Mouse (Mus musculus): ENCODE results near the gene Tor3a. TPM values are rescaled to one million over a fixed set of nuclear protein-coding genes. Genes with fewer than 3 reads are reported as not detected.

Tor3a gene
- polyA plus RNA-seq, 1 experiment: 9.1 TPM

DNA sequence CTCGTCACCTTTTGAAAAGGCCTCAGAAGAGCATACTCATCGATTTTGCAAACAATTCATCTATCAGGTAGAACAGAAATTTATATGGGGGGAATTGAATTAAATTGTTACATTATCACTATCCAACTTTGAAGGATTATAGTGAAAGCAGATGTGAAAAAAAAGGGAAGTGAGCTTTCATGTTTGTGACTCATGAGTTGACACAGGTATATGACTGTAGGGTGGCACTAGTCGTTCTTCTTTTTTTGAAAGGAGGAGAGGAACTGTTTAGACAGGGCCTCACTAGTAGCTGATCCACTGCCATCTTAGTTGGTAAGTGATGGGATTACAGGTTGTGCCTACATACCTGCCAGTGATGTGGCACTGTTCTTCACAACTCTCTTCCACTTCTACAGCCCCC lies 34.5 kb upstream of the Tor3a start:
- H3K27ac ChIP-seq (ENCODE audit: insufficient read depth, low read length): no peak overlapping the region

DNA sequence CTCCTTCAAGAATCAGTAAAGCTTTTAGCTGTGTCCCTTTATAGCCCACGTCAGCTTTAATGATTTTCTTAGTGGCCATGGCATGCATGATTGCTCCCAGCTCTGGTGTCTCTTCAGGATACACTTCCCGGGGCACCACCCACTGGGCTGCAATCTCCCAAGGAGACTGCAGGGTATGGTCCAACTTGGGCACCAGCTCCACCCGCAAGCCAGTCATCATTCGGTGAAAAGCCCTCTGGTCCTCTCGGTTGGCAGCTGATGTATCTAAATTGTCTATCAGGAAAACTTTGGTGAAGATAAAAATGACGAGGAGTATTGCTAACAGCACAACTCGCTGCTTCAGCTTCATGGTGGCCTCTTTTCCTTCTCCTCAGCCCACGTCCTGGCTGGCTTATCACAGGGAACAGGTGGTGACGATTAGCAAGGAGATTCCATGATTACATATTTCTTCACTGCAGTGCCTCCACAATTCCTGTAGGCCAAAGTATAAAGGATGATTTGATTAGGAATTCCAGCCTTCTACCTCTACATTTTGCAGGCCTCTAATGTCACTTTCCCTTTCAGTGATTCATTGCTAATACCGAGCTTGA lies 31.6 kb upstream of the Tor3a start:
- H3K4me3 ChIP-seq (ENCODE audit: insufficient read depth, low read length): no peak overlapping the region
- no peak for TF ChIP-seq POLR2A (IDR thresholded peaks at IDR 0.05; ENCODE audit: extremely low read depth, insufficient read depth, low read length)
- no peak overlapping the region for H3K27ac ChIP-seq (ENCODE audit: insufficient read depth, low read length)
- H3K4me1 ChIP-seq (ENCODE audit: control insufficient read depth, insufficient read depth, low read length): peaks cover 2% of the 10 kb centered on the region; the same call in 1 of the 2 replicates

More for the DNA sequence above, 34.5 kb upstream of the Tor3a start:
- Histone ChIP-seq H3K4me3 (ENCODE audit: insufficient read depth, low read length) (no peak overlapping the region), H3K4me1 (ENCODE audit: control insufficient read depth, insufficient read depth, low read length) (no peaks in the 10 kb centered on the region)
- no peak for TF ChIP-seq CTCF (IDR thresholded peaks at IDR 0.05; ENCODE audit: extremely low read depth, insufficient read depth, low read length)
- TF ChIP-seq POLR2A (IDR thresholded peaks at IDR 0.05; ENCODE audit: extremely low read depth, insufficient read depth, low read length): no peak

DNA sequence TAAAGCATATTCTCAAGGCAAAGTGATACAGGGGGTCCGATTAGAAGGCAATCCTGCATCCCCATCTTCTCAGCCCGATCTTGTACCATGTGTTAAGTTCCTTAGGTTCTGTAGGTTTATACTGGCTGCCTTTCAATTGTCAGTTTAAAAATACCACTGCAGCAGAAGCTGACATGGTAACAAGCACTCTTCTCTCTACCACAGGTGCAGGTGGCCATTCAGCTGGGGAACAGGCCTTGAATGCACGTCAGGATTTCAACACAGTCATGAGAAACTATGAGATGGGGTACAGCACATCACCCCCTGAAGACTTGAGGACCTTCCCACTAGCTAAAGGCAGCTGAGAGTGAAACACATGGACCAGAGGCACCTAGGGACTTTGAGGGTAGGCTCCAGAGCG lies 29.3 kb upstream of the Tor3a start:
- Histone ChIP-seq H3K4me1 (ENCODE audit: control insufficient read depth, insufficient read depth, low read length) (peaks cover 2% of the 10 kb centered on the region; the same call in 1 of the 2 replicates), H3K27ac (ENCODE audit: insufficient read depth, low read length) (no peak overlapping the region), H3K4me3 (ENCODE audit: insufficient read depth, low read length) (no peak overlapping the region)
- TF ChIP-seq POLR2A (IDR thresholded peaks at IDR 0.05; ENCODE audit: extremely low read depth, insufficient read depth, low read length) (no peak), CTCF (IDR thresholded peaks at IDR 0.05; ENCODE audit: extremely low read depth, insufficient read depth, low read length) (no peak)

DNA sequence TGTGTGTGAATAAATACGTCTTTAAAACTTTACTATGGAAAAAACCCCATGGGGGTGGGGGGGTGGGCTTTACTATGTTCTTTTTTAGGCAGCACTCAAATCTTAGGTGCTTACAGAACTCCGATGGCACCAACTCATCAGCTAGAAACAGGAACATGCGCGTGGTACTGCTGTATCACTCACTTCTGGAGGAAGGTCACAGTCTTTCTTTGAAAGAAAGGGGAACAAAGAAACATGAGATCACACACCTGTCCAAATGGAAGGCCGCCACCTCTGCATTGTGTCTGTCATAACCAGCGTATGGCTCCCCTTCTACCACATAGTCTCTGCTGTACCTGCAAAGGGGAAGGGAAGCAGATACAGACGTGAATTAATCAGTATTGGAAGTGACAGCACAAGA lies 28.0 kb upstream of the Tor3a start:
- Histone ChIP-seq H3K4me1 (ENCODE audit: control insufficient read depth, insufficient read depth, low read length) (peaks cover 2% of the 10 kb centered on the region; the same call in 1 of the 2 replicates), H3K4me3 (ENCODE audit: insufficient read depth, low read length) (no peak overlapping the region), H3K27ac (ENCODE audit: insufficient read depth, low read length) (no peak overlapping the region)
- TF ChIP-seq CTCF (IDR thresholded peaks at IDR 0.05; ENCODE audit: extremely low read depth, insufficient read depth, low read length) (no peak), POLR2A (IDR thresholded peaks at IDR 0.05; ENCODE audit: extremely low read depth, insufficient read depth, low read length) (no peak)

DNA sequence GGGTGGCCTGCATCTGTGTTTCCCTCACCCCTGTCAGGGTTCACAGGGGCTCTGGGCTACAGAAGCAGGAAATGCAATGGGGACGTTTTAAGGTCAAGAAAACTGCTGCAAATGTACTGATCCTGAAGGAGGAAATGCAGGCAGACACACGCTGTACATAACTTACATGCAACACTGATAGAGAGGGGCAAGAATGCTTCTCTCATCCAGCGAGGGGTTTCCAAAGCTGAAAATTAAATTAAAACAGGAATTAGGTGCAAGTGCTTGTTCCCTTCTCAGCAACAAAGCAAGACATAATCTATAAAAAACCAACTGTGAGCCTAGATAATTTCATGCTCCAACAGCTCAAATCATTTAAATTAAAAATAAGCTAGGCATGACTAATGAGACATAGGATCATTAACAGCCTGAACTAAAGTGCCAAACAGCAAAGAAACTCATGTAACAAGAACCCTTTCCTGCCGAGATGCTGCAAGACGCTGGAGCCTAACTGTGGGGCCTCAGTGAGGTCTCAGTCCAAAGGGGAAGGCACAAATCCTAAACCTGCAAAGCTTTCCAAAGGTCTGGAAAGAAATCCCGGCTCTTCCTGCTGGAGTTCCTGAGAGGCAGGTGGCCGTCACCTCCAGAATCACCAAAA lies 12.0 kb upstream of the Tor3a start:
- Histone ChIP-seq H3K27ac (ENCODE audit: insufficient read depth, low read length) (no peak overlapping the region), H3K4me3 (ENCODE audit: insufficient read depth, low read length) (no peak overlapping the region), H3K4me1 (ENCODE audit: control insufficient read depth, insufficient read depth, low read length) (no peaks in the 10 kb centered on the region)
- TF ChIP-seq CTCF (IDR thresholded peaks at IDR 0.05; ENCODE audit: extremely low read depth, insufficient read depth, low read length) (no peak), POLR2A (IDR thresholded peaks at IDR 0.05; ENCODE audit: extremely low read depth, insufficient read depth, low read length) (no peak)

DNA sequence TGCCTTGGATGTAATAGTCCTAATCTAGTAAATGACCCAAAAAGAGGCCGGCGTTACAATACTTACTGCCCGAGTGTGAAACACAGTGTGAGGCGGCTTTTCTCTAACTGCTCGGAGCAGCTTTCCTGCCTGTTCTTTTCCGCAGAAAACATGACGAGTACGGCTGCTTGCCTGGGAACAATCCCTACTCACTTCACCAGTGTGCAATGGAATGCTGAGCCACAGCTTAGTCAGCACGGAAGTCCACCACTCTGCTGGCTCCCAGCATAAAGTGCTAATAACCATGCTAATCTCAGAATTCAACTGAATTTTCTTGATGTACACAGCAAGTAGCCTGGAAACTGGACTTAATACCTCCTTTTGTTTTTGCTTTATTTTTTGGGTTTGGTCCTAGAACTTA lies 5.4 kb upstream of the Tor3a start:
- Histone ChIP-seq H3K4me1 (ENCODE audit: control insufficient read depth, insufficient read depth, low read length) (no peaks in the 10 kb centered on the region), H3K4me3 (ENCODE audit: insufficient read depth, low read length) (no peak overlapping the region), H3K27ac (ENCODE audit: insufficient read depth, low read length) (no peak overlapping the region)
- TF ChIP-seq CTCF (IDR thresholded peaks at IDR 0.05; ENCODE audit: extremely low read depth, insufficient read depth, low read length) (no peak), POLR2A (IDR thresholded peaks at IDR 0.05; ENCODE audit: extremely low read depth, insufficient read depth, low read length) (no peak)

DNA sequence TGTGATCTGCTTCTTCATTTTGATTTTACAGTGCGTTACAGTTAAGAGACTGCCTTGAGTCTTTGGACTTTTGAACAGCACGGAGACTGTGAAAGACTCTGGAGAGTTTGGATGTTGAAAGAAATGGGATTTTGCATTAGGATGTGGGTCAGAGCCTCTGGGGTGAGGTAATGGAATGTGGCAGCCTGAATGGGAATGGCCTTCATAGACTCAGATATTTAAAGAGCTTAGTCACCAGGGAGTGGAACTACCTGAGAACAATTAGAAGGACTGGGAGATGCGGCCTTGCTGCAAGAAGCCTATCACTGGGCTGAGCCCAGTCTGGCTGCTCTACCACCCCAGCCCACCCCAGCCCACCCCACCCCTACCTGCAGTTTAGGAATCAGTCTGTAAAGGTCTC lies 3.1 kb upstream of the Tor3a start:
- TF ChIP-seq CTCF (IDR thresholded peaks at IDR 0.05; ENCODE audit: extremely low read depth, insufficient read depth, low read length): no peak
- no peak for TF ChIP-seq POLR2A (IDR thresholded peaks at IDR 0.05; ENCODE audit: extremely low read depth, insufficient read depth, low read length)
- Histone ChIP-seq H3K4me1 (ENCODE audit: control insufficient read depth, insufficient read depth, low read length) (no peaks in the 10 kb centered on the region; the same call in 1 of the 2 replicates), H3K4me3 (ENCODE audit: insufficient read depth, low read length) (no peak overlapping the region), H3K27ac (ENCODE audit: insufficient read depth, low read length) (no peak overlapping the region)

DNA sequence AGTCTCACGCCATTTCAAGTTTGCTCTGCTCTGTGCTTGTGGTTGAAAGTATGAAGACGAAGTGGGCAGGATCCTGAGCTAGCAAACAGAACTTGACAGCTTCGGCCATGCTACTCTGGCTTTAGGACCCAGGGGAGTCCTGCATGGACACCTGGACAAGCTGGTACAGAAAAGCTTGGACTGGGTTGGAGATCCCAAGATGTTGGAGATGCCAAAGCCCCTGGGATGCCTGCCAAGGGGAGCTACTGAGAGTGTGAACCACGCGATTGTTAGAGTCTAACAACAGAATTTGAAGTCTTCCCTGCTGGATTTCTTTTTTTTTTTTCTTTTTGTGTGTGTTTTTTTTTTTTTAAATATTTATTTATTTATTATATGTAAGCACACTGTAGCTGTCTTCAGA lies 2.4 kb upstream of the Tor3a start:
- no peak overlapping the region for H3K27ac ChIP-seq (ENCODE audit: insufficient read depth, low read length)
- no peak overlapping the region for H3K4me3 ChIP-seq (ENCODE audit: insufficient read depth, low read length)
- no peaks in the 10 kb centered on the region; the same call in 1 of the 2 replicates for H3K4me1 ChIP-seq (ENCODE audit: control insufficient read depth, insufficient read depth, low read length)
- TF ChIP-seq CTCF (IDR thresholded peaks at IDR 0.05; ENCODE audit: extremely low read depth, insufficient read depth, low read length) (no peak), POLR2A (IDR thresholded peaks at IDR 0.05; ENCODE audit: extremely low read depth, insufficient read depth, low read length) (no peak)

DNA sequence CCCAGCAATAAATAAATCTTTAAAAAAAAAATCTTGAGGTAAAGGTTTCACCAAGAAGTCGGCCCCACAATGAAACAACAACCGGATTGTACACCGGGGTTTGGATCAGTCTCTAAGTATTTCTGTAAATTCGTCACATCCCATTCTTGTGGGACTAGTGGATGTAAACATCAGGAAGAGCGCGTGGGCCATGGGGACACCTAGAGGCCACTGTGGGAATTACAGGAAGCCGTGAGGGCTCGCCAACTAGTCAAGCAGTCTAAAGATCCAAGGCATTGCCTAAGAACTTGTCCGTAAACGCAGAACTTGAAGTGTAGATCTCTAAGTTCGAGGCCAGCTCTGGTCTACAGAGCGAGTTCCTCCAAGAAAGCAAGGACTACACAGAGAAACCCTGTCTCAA lies 2.0 kb upstream of the Tor3a start:
- Histone ChIP-seq H3K27ac (ENCODE audit: insufficient read depth, low read length) (no peak overlapping the region), H3K4me1 (ENCODE audit: control insufficient read depth, insufficient read depth, low read length) (no peaks in the 10 kb centered on the region; the same call in 1 of the 2 replicates), H3K4me3 (ENCODE audit: insufficient read depth, low read length) (no peak overlapping the region)
- TF ChIP-seq POLR2A (IDR thresholded peaks at IDR 0.05; ENCODE audit: extremely low read depth, insufficient read depth, low read length) (no peak), CTCF (IDR thresholded peaks at IDR 0.05; ENCODE audit: extremely low read depth, insufficient read depth, low read length) (peak; percentile 75)
